Mouse (Mus musculus) liver, adult 2 months (tissue): ENCODE results near the gene Kmt2b. TPM values are rescaled to one million over a fixed set of nuclear protein-coding genes. Genes with fewer than 3 reads are reported as not detected.

ENCODE experiments used
- DNase-seq: peaks from one replicate; pipeline ENCODE4 v3.0.0-alpha.2; 2011; ENCODE audit warnings: low read depth, low spot score; ENCODE audit errors: extremely low read depth
- H3K27ac ChIP-seq: fragments of 200-500 bp; replicated peaks from 2 replicates; pipeline ENCODE4 v1.5.1; 2012; ENCODE audit warnings: low read depth, mild to moderate bottlenecking, control low read depth, inconsistent platforms, low read length; ENCODE audit not compliant: insufficient read depth
- H3K27me3 ChIP-seq: fragments of 200-500 bp; 2 replicates; pipeline ENCODE4 v1.6.1; 2012; ENCODE audit warnings: mild to moderate bottlenecking, moderate library complexity, low read length, inconsistent platforms; ENCODE audit not compliant: control insufficient read depth, insufficient read depth
- H3K36me3 ChIP-seq: fragments of 200-500 bp; 2 replicates; pipeline ENCODE4 v1.6.1; 2012; ENCODE audit warnings: low read length, inconsistent platforms; ENCODE audit not compliant: control insufficient read depth, insufficient read depth
- H3K4me1 ChIP-seq: fragments of 200-500 bp; 2 replicates; pipeline ENCODE4 v1.6.1; 2011; ENCODE audit warnings: low read length; ENCODE audit not compliant: control insufficient read depth, insufficient read depth
- H3K4me3 ChIP-seq: fragments of 200-500 bp; 2 replicates; pipeline ENCODE4 v1.5.1; 2011; ENCODE audit warnings: low read depth, mild to moderate bottlenecking, control low read depth, low read length, moderate library complexity; ENCODE audit not compliant: insufficient read depth
- H3K79me2 ChIP-seq: fragments of 200-500 bp; 2 replicates; pipeline ENCODE4 v1.6.1; 2012; ENCODE audit warnings: inconsistent platforms, mild to moderate bottlenecking, low read length, moderate library complexity; ENCODE audit not compliant: control insufficient read depth, insufficient read depth
- H3K9ac ChIP-seq: fragments of 200-500 bp; 2 replicates; pipeline ENCODE4 v1.6.1; 2012; ENCODE audit warnings: low read depth, mild to moderate bottlenecking, control low read depth, inconsistent platforms, low read length
- CTCF ChIP-seq: fragments of 200-500 bp; IDR thresholded peaks from 2 replicates; pipeline ENCODE4 v1.5.1; 2011; ENCODE audit warnings: low read depth, low read length, control low read depth
- POLR2A ChIP-seq: fragments of 200-500 bp; IDR thresholded peaks from 2 replicates; pipeline ENCODE4 v1.6.1; 2011; ENCODE audit warnings: low read length, control low read depth; ENCODE audit not compliant: insufficient read depth; ENCODE audit errors: extremely low read depth
- WGBS: fragments of 180-500 bp; shearing (Covaris S2); methylation state at CpG from one replicate; pipeline ENCODE4 v1.1.7; 2018; 5-methylcytosine and 5-hydroxymethylcytosine counted together
- polyA plus RNA-seq: library from polyadenylated mRNA; depleted of rRNA; stranded (reverse); fragments of >200 nt; gene quantifications from 2 replicates; pipeline ENCODE4 v1.2.3, GENCODE M21; 2012
- total RNA-seq: library from RNA; depleted of rRNA; stranded (reverse); fragments of >200 nt; gene quantifications from 2 replicates; pipeline ENCODE4 v1.2.3, GENCODE M21; 2014

Gene Kmt2b
- total and polyA plus RNA-seq, 2 experiments = 3.4 to 19.2 TPM

GRCm38 (mm10) chr7:30586455-30587020, 2.0 kb downstream of the Kmt2b start:
- Histone ChIP-seq H3K4me1 (peaks cover 7% of the 10 kb centered on the region; the same call in 1 of the 2 replicates), H3K27ac (no peak overlapping the region), H3K4me3 (no peak overlapping the region), H3K79me2 (peaks cover 25% of the 10 kb centered on the region), H3K9ac (no peak overlapping the region), H3K36me3 (peaks cover 8% of the 10 kb centered on the region), H3K27me3 (no peaks in the 10 kb centered on the region)
- DNase-seq = no peak
- WGBS = 89% methylated on average over 28 of the region's 28 CpGs
- TF ChIP-seq POLR2A = no peak
- no peak for TF ChIP-seq CTCF

DNA sequence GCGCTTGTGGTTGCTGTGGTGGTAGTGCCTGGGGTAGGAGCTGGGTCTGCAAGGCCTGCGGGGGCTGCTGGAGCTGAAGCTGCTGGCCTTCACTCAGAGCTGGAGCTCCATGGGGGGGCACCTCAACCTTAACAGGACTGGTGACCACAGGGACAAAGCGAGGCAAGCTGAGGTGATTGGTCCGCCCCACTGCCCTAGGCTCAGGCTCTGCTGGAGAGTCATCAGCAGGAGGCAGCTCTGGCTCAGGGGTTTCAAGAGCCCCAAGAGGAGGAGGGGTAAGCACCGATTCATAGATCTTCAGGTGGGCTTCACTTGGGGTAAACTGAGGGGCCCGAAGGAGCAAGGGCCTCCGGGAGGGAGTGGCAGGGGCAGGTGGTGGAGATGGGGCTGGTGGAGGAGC, 3.4 kb downstream of the Kmt2b start:
- TF ChIP-seq POLR2A (no peak), CTCF (no peak)
- Histone ChIP-seq H3K9ac (no peak overlapping the region), H3K4me1 (peaks cover 2% of the 10 kb centered on the region; the same call in 1 of the 2 replicates), H3K4me3 (no peak overlapping the region), H3K27ac (no peak overlapping the region), H3K79me2 (peaks cover 28% of the 10 kb centered on the region), H3K36me3 (peaks cover 14% of the 10 kb centered on the region), H3K27me3 (no peaks in the 10 kb centered on the region)
- DNase-seq = no peak
- 97% methylated on average over 7 of the region's 7 CpGs for WGBS

- 95% methylated on average over 10 of the region's 10 CpGs for WGBS
Observed at GRCm38 (mm10) chr7:30584339-30584738, 4.2 kb downstream of the Kmt2b start.

GRCm38 (mm10) chr7:30581547-30581946, 7.0 kb downstream of the Kmt2b start:
- no peak overlapping the region for H3K9ac ChIP-seq
- no peaks in the 10 kb centered on the region for H3K27me3 ChIP-seq
- no peak overlapping the region for H3K4me3 ChIP-seq
- H3K27ac ChIP-seq = no peak overlapping the region
- no peaks in the 10 kb centered on the region for H3K4me1 ChIP-seq
- peaks cover 40% of the 10 kb centered on the region for H3K36me3 ChIP-seq
- peaks cover 12% of the 10 kb centered on the region for H3K79me2 ChIP-seq
- 92% methylated on average over 16 of the region's 16 CpGs for whole genome bisulfite sequencing
- no peak for TF ChIP-seq CTCF
- no peak for TF ChIP-seq POLR2A
- DNase-seq = no peak

More at GRCm38 (mm10) chr7:30584339-30584738, 4.2 kb downstream of the Kmt2b start:
- no peaks in the 10 kb centered on the region for H3K27me3 ChIP-seq
- no peak overlapping the region for H3K9ac ChIP-seq
- H3K4me1 ChIP-seq = peaks cover 2% of the 10 kb centered on the region; the same call in 1 of the 2 replicates
- H3K4me3 ChIP-seq = no peak overlapping the region
- no peak for TF ChIP-seq POLR2A
- no peak for TF ChIP-seq CTCF
- peaks cover 21% of the 10 kb centered on the region for H3K36me3 ChIP-seq
- peaks cover 28% of the 10 kb centered on the region for H3K79me2 ChIP-seq
- no peak for DNase-seq
- no peak overlapping the region for H3K27ac ChIP-seq

GRCm38 (mm10) chr7:30579950-30580349, 8.6 kb downstream of the Kmt2b start:
- TF ChIP-seq CTCF = no peak
- TF ChIP-seq POLR2A = no peak
- no peaks in the 10 kb centered on the region for H3K27me3 ChIP-seq
- H3K4me1 ChIP-seq = no peaks in the 10 kb centered on the region
- peaks cover 11% of the 10 kb centered on the region for H3K79me2 ChIP-seq
- no peak overlapping the region for H3K9ac ChIP-seq
- 97% methylated on average over 8 of the region's 8 CpGs for WGBS
- no peak for DNase-seq
- no peak overlapping the region for H3K4me3 ChIP-seq
- peaks cover 52% of the 10 kb centered on the region for H3K36me3 ChIP-seq
- H3K27ac ChIP-seq = no peak overlapping the region

DNA sequence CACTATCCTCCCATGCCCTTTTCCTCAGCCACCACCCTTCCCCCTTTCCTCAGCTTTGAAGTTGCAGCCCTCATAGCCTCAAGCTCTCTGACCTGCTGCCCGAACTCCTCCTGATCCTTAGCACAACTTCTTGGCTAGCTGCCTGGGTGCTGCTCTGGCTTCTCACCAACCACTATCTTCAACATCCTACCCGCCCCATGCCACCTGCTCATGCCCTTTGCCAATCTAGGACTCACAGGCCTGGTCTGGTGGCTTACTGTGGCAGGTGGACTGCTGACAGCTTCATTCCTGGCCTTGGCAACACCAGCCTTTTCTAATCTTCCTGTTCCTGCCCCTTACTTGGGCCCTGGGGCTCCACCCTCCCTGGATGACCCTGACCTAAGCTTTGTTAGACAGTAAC, 15.6 kb downstream of the Kmt2b start:
- H3K9ac ChIP-seq = no peak overlapping the region
- no peaks in the 10 kb centered on the region for H3K27me3 ChIP-seq
- H3K79me2 ChIP-seq = no peaks in the 10 kb centered on the region
- WGBS = 11% methylated on average over 2 of the region's 2 CpGs
- no peak overlapping the region for H3K27ac ChIP-seq
- H3K36me3 ChIP-seq = peaks cover 52% of the 10 kb centered on the region
- H3K4me1 ChIP-seq = no peaks in the 10 kb centered on the region
- TF ChIP-seq CTCF = no peak
- no peak for TF ChIP-seq POLR2A
- DNase-seq = peak; percentile 58
- H3K4me3 ChIP-seq = no peak overlapping the region
